Mouse (Mus musculus) embryonic fibroblast, embryonic 13.5 days (primary cell): ENCODE measurements around the gene Ryr1.

Source experiments
- CTCF ChIP-seq: IDR thresholded peaks from 2 replicates; pipeline ENCODE4 v1.5.1; 2011; ENCODE audit warnings: mild to moderate bottlenecking, control low read depth, low read length, moderate library complexity, borderline replicate concordance; ENCODE audit not compliant: insufficient read depth
- POLR2A ChIP-seq: IDR thresholded peaks from 2 replicates; pipeline ENCODE4 v1.6.1; 2011; ENCODE audit warnings: low read depth, mild to moderate bottlenecking, control low read depth, low read length, moderate library complexity

DNA sequence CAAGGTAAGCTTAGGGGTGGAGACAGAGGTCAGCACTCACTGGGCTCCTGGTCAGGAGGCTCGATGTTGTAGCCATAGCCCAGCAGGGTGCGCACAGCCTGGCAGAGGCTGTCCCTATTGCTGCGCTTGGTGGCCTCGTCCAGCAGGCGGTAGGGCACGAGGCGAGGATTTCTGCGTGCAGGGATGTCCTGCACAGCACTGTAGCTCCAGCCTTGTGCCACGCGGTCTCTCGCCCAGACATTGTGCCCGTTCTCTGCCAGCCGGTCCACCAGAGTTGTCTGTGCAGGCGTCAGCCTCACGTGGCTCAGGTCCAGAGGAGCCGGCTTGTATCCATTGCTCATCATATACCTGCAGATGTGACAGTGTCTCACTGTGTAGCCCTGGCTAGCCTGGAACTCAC lies 27.8 kb downstream of the Ryr1 start:
- TF ChIP-seq CTCF (no peak), POLR2A (no peak)
